Mouse (Mus musculus) olfactory bulb, adult 2 months (tissue): ENCODE results near the gene Prkcz. TPM values are rescaled to one million over a fixed set of nuclear protein-coding genes. Genes with fewer than 3 reads are reported as not detected.

Experiments used
- H3K27ac ChIP-seq: fragments of 200-500 bp; 2 replicates; pipeline ENCODE4 v1.5.1; 2012; ENCODE audit warnings: low read depth, low read length; ENCODE audit not compliant: insufficient read depth
- H3K4me1 ChIP-seq: fragments of 200-500 bp; 2 replicates; pipeline ENCODE4 v1.6.1; 2012; ENCODE audit warnings: low read length; ENCODE audit not compliant: control insufficient read depth, insufficient read depth
- H3K4me3 ChIP-seq: fragments of 200-500 bp; 2 replicates; pipeline ENCODE4 v1.5.1; 2012; ENCODE audit warnings: mild to moderate bottlenecking, low read depth, low read length, moderate library complexity; ENCODE audit not compliant: insufficient read depth
- CTCF ChIP-seq: fragments of 200-500 bp; IDR thresholded peaks from 2 replicates; pipeline ENCODE4 v1.5.1; 2012; ENCODE audit warnings: low read depth, mild to moderate bottlenecking, low read length, moderate library complexity; ENCODE audit not compliant: insufficient read depth
- POLR2A ChIP-seq: fragments of 200-500 bp; IDR thresholded peaks from 2 replicates; pipeline ENCODE4 v1.6.1; 2012; ENCODE audit warnings: mild to moderate bottlenecking, low read depth, low read length, moderate library complexity; ENCODE audit not compliant: insufficient read depth
- WGBS: fragments of 180-500 bp; shearing (Covaris S2); methylation state at CpG from one replicate; pipeline ENCODE4 v1.1.7; 2018; 5-methylcytosine and 5-hydroxymethylcytosine counted together
- polyA plus RNA-seq: library from polyadenylated mRNA; stranded (reverse); fragments of >200 nt; gene quantifications from 2 replicates; pipeline ENCODE4 v1.2.4, GENCODE M21; 2012; ENCODE audit warnings: low replicate concordance; ENCODE audit not compliant: missing spikeins, insufficient read depth, insufficient read length

Gene Prkcz
- polyA plus RNA-seq, 1 experiment: not detected

GRCm38 (mm10) chr4:155246691-155247105 is 114.5 kb downstream of the Prkcz start:
- WGBS: 24% methylated on average over 12 of the region's 12 CpGs

GRCm38 (mm10) chr4:155245770-155246492 is 115.2 kb downstream of the Prkcz start:
- TF ChIP-seq POLR2A (no peak), CTCF (no peak)
- no peak overlapping the region for H3K4me3 ChIP-seq
- 57% methylated on average over 6 of the region's 6 CpGs for WGBS
- H3K27ac ChIP-seq: peak overlapping the region; percentile 91
- H3K4me1 ChIP-seq: peaks cover 36% of the 10 kb centered on the region

More at GRCm38 (mm10) chr4:155246691-155247105, 114.5 kb downstream of the Prkcz start:
- no peak for TF ChIP-seq CTCF
- no peak for TF ChIP-seq POLR2A
- H3K4me1 ChIP-seq: peaks cover 34% of the 10 kb centered on the region
- peak overlapping the region; percentile 38; the same call in 1 of the 2 replicates for H3K4me3 ChIP-seq
- peak overlapping the region; percentile 91 for H3K27ac ChIP-seq

GRCm38 (mm10) chr4:155243233-155243632 is 117.9 kb downstream of the Prkcz start:
- H3K4me1 ChIP-seq: peaks cover 38% of the 10 kb centered on the region
- no peak overlapping the region for H3K27ac ChIP-seq
- H3K4me3 ChIP-seq: no peak overlapping the region
- WGBS: 85% methylated on average over 12 of the region's 12 CpGs
- no peak for TF ChIP-seq POLR2A
- TF ChIP-seq CTCF: no peak

GRCm38 (mm10) chr4:155242292-155242691 is 118.9 kb downstream of the Prkcz start:
- H3K4me1 ChIP-seq: peaks cover 42% of the 10 kb centered on the region
- no peak overlapping the region for H3K4me3 ChIP-seq
- TF ChIP-seq CTCF (no peak), POLR2A (no peak)
- 83% methylated on average over 5 of the region's 5 CpGs for WGBS
- H3K27ac ChIP-seq: no peak overlapping the region

- WGBS: 86% methylated on average over 9 of the region's 9 CpGs
- peaks cover 43% of the 10 kb centered on the region for H3K4me1 ChIP-seq
- no peak overlapping the region for H3K27ac ChIP-seq
- TF ChIP-seq CTCF: no peak
- TF ChIP-seq POLR2A: no peak
- no peak overlapping the region for H3K4me3 ChIP-seq
Observed at GRCm38 (mm10) chr4:155241789-155242188, 119.4 kb downstream of the Prkcz start.

GRCm38 (mm10) chr4:155239494-155239893 is 121.7 kb downstream of the Prkcz start:
- no peak for TF ChIP-seq POLR2A
- TF ChIP-seq CTCF: no peak
- H3K4me3 ChIP-seq: no peak overlapping the region
- WGBS: 52% methylated on average over 6 of the region's 6 CpGs
- peaks cover 50% of the 10 kb centered on the region for H3K4me1 ChIP-seq
- no peak overlapping the region for H3K27ac ChIP-seq

GRCm38 (mm10) chr4:155238276-155238675 is 122.9 kb downstream of the Prkcz start:
- Histone ChIP-seq H3K27ac (peak overlapping the region; percentile 30), H3K4me3 (no peak overlapping the region), H3K4me1 (peaks cover 62% of the 10 kb centered on the region)
- no peak for TF ChIP-seq POLR2A
- 0 out of 2 replicates have a peak, but pooled peaks have one; percentile 20 for TF ChIP-seq CTCF
- 29% methylated on average over 5 of the region's 5 CpGs for WGBS

GRCm38 (mm10) chr4:155236737-155237385 is 124.3 kb downstream of the Prkcz start:
- TF ChIP-seq CTCF: no peak
- no peak for TF ChIP-seq POLR2A
- WGBS: 85% methylated on average over 12 of the region's 12 CpGs
- H3K4me1 ChIP-seq: peaks cover 71% of the 10 kb centered on the region
- 0 out of 2 replicates have a peak overlapping the region, but pooled peaks have one; percentile 99 for H3K27ac ChIP-seq
- no peak overlapping the region for H3K4me3 ChIP-seq

- TF ChIP-seq CTCF (0 out of 2 replicates have a peak, but pooled peaks have one; percentile 11), POLR2A (no peak; the same call in 1 of the 2 replicates)
- 3% methylated on average over 18 of the region's 18 CpGs for WGBS
- Histone ChIP-seq H3K4me3 (peak overlapping the region; percentile 9), H3K4me1 (peaks cover 76% of the 10 kb centered on the region), H3K27ac (peak overlapping the region; percentile 99)
Observed at GRCm38 (mm10) chr4:155235311-155236119, 125.6 kb downstream of the Prkcz start.
